Mouse (Mus musculus): ENCODE measurements around the gene Camk2b.
"Not testable (repeated sequence)": the region's sequence is repeated elsewhere in the genome, so short reads cannot be mapped to it uniquely, and the experiment has no call there.

Camk2b gene

DNA sequence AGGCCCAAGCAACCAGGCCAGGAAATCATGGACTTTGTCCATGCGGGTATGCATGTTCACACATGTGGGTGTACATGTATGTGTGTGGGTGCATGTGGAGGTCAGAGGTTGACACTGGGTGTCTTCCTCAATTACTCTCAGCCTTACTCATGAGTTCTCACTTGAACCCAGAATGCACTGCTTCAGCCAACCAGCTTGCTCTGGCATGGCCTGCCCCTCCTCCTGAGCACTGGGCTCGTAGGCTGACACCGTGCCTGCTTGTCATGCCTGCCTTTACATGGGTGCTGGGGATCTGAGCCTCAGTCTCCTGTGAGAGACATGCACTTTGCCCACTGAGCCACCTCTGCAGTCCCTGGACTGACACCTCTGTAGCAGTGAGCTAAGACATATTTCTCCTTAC lies 54.3 kb downstream of the Camk2b start:
- DNase-seq, result no peak

DNA sequence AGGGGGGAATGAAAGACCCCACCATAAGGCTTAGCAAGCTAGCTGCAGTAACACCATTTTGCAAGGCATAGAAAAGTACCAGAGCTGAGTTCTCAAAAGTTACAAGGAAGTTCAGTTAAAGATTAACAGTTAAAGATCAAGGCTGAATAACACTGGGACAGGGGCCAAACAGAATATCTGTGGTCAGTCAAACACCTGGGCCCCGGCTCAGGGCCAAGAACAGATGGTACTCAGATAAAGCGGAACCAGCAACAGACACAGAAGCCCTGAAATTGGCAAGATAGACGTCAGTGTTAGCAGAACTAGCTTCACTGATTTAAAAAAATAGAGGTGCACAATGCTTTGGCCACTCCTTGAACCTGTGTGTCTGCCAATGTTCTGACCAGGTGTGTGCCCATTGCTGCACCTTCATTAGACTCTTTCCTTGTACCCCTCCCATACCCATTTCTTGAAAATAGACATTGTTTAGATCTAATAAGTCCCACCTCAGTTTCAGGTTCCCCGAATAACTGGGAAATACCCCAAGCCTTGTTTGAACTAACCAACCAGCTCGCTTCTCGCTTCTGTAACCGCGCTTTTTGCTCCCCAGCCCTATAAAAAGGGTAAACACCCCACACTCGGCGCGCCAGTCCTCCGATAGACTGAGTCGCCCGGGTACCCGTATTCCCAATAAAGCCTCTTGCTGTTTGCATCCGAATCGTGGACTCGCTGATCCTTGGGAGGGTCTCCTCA lies 55.2 kb downstream of the Camk2b start:
- not testable (repeated sequence) for DNase-seq

DNA sequence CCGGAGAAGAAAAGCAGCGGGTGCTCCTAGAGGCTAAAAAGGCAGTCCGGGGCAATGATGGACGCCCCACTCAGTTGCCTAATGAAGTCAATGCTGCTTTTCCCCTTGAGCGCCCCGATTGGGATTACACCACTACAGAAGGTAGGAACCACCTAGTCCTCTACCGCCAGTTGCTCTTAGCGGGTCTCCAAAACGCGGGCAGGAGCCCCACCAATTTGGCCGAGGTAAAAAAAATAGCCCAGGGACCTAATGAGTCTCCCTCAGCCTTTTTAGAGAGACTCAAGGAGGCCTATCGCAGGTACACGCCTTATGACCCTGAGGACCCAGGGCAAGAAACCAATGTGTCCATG lies 58.4 kb downstream of the Camk2b start:
- not testable (repeated sequence) for DNase-seq

DNA sequence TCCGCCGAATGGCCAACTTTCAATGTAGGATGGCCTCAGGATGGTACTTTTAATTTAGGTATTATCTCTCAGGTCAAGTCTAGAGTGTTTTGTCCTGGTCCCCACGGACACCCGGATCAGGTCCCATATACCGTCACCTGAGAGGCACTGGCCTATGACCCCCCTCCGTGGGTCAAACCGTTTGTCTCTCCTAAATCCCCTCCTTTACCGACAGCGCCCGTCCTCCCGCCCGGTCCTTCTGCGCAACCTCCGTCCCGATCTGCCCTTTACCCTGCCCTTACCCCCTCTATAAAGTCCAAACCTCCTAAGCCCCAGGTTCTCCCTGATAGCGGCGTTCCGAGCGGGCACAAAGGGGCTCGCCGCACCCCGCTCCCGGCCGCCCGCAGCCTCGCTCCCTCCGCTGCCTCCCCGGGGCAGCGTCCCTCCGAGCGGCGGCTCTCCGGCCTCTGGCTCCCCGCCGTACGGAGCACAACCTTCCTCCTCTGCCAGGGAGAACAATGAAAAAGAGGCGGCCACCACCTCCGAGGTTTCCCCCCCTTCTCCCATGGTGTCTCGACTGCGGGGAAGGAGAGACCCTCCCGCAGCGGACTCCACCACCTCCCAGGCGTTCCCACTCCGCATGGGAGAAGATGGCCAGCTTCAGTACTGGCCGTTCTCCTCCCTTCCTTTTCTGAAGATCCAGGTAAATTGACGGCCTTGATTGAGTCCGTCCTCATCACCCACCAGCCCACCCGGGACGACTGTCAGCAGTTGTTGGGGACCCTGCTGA lies 59.0 kb downstream of the Camk2b start:
- DNase-seq, result not testable (repeated sequence)

DNA sequence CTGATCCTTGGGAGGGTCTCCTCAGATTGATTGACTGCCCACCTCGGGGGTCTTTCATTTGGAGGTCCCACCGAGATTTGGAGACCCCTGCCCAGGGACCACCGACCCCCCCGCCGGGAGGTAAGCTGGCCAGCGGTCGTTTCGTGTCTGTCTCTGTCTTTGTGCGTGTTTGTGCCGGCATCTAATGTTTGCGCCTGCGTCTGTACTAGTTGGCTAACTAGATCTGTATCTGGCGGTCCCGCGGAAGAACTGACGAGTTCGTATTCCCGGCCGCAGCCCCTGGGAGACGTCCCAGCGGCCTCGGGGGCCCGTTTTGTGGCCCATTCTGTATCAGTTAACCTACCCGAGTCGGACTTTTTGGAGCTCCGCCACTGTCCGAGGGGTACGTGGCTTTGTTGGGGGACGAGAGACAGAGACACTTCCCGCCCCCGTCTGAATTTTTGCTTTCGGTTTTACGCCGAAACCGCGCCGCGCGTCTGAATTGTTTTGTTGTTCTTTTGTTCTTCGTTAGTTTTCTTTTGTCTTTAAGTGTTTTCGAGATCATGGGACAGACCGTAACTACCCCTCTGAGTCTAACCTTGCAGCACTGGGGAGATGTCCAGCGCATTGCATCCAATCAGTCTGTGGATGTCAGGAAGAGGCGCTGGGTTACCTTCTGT lies 59.7 kb downstream of the Camk2b start:
- peak; percentile 13 for DNase-seq

DNA sequence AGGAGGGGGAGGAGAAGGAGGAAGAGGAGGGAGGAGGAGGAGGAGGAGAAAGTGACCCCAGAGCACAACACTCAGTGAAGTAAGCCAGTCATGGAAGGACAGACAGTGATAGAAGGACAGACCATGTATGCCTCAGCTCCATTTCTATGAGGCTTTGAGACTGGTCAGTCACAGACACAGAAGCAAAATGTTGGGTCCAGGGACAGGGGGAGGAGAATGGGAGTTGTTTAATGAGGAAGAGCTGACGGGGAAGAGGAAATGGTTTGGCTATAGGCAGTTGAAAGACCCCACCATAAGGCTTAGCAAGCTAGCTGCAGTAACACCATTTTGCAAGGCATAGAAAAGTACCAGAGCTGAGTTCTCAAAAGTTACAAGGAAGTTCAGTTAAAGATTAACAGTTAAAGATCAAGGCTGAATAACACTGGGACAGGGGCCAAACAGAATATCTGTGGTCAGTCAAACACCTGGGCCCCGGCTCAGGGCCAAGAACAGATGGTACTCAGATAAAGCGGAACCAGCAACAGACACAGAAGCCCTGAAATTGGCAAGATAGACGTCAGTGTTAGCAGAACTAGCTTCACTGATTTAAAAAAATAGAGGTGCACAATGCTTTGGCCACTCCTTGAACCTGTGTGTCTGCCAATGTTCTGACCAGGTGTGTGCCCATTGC lies 60.7 kb downstream of the Camk2b start:
- not testable (repeated sequence) for DNase-seq

DNA sequence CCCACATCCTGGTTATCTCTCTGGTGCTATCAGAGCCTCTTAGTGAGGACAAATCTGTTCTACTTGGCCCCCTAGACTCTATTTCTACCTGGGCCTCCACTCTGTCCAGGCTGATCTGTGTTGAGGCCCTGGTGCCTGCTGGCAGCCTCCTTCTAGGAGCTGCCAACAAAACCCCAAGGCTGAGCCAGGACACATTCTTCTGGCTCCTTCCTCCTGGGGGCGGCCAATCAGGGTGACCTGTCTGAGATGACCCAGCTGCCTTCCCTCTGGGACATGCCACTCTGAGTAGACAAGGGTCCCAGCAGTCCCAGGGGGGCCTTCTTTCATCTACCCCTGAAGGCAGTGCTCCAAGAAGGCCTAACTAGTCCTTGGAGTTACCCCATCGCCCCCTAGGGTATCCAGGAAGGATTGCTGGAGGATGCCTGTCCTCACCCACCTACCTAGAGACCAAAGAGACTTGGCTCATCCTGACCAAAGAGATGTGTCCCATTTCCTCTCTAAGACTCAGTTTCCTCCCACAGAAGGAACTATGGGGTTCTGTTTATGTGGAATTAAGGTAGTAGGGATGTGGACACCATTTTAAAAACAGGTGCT lies 63.0 kb downstream of the Camk2b start:
- DNase-seq, result peak; percentile 43

DNA sequence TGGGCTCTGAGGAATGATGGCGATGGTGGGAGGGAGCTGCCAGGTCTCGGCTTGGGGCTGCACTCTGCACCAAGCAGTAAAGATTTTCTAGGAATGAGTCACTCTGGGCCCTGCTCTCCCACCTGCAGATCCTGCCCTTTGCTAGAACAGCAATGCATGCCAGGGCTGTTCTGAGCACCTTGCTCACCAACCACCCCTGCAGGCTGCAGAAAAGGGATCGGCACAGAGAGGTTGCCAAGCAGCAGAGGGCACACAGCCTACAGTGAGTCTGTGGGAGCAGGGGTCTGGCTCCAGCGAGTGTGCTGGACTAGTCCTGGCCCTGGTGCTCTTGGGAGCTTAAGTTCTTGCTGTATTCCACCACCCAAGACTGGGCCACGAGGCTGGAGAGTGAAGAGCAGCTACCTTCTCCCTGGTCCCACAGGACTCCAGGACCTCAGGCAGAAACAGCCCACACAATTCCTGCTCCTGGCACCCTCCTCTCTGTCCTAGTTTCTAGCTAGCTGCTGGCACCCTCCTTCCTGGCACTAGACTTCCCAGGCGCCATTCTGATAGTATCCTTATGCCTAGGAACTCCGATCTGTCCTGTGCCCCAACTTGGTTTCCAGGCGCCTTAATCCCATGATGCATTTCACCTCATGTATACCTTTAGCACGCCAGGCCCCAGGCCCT lies 64.0 kb downstream of the Camk2b start:
- no peak for DNase-seq

DNA sequence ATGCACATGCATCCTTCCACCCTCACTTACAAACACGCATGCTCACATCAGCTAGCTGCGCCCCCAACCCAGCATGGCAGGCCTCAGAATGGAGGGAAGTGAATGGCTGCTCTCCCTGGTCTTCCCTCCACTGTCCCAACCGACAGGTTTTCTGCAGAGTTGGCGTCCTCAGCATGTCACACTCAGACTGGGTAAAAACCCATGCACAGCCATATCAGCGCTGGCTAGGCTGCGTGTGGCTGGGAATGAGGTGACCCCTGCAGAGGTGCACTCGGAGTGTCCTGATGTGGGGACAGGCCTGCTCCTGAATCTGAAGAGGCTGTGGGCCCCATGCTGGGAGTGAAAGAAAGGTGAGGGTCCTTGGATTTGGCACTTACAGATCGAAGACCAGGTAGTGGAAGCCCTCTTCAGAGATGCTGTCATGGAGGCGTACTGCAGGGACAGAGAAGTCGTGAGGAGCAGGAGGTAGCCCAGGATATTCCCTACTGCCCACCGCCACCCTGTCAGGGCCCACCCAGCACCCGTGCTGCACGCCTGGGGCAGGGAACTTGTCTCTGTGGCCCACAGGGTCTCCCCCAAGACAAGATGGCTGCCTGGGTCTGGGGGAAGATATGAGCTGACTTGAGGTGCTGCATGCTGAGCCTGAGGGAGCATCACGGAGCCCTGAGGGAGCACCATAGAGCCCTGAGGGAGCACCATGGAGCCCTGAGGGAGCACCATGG lies 65.0 kb downstream of the Camk2b start:
- no peak for DNase-seq

DNA sequence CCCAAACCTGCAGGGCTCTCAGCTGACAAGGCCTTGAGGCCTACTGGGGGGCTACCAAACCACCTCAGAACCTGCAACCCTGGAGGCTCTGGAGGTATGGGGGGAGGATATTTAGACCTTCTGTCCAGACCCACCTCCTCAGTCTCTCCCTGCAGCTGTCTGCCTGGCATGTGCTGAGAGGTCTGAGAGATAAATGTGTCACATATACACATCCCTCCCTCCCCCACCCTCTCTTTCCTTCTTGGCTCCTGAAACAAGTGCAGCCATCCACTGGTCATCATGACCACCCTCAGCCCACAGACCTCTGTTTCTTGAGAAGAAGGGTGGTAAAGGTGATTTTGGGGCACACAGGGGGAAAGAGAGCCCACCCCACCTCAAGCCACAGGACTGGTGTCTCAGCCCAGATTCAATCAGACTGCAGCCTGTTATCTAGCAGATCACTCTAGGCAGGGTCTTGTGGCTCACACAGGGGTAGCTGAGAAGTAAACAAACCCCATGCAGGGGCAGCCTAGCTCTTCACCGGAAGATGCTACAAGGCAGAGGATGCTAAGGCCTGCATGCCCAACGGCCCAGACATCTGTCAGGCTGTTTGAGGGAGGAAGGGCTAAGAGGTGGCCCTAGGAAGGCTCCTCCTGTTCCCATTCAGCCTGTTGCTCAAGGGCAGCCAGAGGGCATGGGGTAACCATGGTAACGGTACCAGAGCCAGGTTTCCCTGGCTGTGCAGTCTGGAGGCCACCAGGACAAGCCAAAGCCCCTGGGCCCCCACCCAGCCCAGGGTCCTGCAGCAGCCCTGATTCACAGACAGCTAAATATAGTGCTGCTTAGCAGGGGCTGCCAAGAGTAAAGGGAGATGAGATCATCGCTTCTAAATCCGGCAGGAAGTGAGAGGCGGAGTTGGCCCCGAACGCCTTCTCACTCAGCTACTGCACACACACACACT lies 66.1 kb downstream of the Camk2b start:
- peak; percentile 89 for DNase-seq

DNA sequence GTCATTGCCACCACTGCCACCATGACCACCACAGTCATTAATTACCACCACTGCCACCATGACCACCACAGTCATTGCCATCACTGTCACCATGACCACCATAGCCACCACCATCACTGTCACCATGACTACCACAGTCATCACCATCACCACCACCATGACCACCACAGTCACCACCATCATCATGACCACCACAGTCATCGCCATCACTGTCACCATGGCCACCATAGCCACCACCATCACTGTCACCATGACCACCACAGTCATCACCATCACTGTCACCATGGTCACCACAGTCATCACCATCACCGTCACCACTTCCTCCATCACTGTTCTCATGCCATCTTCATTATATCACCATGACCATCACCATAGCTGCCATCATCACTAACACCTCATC lies 67.7 kb downstream of the Camk2b start:
- no peak for DNase-seq

DNA sequence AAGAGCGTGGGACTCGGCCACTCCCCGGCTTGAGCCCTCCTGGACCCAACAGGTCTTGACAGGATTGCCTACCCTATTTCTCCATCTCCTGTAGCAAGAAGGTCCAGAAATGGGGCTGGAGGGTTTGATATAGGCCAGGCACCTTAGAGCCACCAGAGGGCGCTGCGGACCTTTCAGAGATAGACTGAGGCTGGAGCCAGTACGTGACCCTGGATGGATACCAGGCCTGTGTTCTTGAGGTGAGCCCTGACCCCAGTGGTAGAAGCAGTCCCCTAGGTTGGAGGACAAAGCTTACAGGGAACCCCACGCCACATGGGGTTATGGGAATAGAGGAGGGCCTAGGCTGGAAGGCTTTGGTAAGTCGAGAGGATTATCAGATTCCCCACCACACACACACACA lies 70.2 kb downstream of the Camk2b start:
- DNase-seq, result peak; percentile 94

DNA sequence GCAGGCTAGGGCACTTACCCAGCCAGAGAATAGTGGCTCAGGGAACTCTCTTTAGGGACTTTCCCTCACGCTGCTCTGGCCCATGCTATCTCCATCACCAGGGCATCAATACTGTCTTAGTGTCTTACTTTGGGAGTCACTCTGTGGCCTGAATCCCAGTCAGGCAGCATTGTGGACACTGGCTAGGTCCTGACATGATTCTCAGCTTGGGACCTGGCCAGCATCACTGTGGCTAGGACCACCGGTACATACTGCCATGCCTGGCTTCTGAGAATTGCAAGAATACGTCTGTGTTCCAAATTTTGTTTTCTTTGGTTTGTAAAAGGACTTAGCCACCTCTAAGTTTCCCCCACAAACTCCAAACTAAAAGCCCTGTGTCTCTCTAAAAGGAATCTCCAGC lies 71.3 kb downstream of the Camk2b start:
- no peak for DNase-seq

DNA sequence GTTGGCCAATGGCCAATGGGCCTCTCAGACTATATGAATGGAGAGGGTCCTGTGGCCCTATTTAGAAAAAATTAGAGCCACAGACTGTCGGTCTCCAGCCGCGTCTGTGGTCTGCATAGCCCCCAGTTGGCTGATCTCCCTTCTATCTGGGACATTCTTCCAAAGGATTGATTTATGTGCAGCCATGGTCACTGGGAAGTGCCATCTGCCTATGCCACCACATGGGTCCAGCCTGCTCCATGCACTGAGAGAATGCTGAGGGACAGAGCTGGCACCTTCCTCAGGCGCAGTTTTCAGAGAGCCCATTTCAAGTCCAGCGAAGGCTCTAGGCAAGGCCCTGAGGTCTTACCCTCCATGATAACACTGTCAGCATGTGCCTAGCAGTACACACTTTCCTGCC lies 72.0 kb downstream of the Camk2b start:
- no peak for DNase-seq

DNA sequence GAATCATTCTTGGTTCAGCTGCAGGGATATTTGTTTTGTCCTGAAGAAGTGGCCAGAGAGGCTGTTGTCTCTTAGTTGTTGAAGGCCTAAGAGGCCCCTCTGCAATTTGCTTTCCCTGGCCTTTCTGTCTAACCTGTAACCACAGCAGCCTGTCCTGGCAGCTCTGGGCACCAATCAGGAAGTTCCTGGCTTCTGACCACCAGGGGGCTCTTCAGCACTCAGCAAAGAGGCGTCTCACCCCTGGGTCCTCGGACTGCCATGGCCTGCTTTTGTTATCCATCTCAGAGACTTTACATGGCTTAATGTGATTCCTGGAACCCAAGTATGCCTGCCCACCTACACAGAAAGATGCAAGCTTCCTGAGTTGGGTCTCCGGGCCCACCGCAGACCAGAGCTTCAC lies 75.3 kb downstream of the Camk2b start:
- DNase-seq, result peak; percentile 68

DNA sequence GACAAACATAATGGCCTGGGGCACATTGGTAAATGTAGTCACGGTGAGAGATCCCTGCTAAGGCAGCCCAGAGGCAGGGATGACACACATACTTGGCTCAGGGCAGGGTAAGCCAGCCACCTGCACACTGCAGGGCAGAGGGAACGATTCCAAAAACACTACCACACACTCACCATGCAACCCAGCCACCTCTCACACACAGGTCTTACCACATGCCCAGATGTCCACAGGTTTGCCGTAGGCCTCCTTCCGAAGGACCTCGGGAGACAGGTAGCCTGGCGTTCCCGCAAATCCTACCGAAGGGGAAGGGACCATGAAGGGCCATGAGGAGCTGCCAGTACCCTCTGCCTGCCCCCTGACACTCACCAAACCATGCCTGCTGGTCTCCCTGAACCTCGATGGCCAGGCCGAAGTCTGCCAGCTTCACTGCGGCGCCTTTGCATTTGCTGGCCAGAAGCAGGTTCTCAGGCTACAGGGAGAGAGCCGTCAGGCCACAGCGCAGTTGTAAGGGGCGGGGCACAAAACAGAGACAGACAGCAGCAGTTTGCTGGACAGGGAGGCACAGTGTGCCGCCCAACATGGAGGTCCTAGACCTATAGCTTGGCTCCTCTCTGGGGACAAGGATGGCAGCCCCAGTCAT lies 76.1 kb downstream of the Camk2b start:
- DNase-seq, result no peak

DNA sequence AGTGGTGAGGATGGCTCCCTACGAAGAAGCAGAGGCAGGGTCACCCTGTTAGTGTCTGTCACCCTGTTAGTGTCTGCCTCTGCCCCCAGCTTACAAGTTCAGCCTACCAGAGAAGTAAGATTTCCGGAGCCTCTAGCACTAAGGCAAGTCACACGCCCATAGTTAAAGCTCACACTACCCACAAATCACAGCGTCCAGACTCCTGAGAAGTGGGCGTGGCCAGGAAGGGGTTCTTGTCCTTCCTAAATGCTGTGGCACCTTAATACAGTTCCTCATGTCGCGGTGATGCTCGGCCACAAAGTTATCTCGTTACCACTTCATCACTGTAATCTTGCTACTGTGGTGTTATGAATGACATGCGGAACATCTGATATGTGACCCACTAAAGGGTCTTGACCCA lies 78.0 kb downstream of the Camk2b start:
- no peak for DNase-seq

DNA sequence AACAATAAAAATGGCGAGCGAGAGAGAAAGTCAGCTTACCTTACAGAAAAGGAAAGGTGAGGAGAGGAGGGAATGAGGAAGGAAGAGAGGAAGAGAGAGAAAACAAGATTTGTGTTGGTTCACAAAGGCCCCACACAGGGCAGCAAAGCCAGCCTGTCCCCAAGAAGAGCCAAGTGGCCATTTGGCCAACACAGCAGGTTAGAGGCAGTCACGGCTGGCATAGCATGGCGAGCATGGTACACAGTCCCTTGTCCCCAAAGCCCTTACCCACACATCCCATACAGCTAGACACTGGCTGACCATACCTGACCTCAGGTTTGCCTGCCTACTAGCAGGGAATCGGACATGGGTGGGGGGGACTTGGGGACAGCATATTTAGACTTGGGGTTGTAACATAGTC lies 82.5 kb downstream of the Camk2b start:
- DNase-seq, result no peak

DNA sequence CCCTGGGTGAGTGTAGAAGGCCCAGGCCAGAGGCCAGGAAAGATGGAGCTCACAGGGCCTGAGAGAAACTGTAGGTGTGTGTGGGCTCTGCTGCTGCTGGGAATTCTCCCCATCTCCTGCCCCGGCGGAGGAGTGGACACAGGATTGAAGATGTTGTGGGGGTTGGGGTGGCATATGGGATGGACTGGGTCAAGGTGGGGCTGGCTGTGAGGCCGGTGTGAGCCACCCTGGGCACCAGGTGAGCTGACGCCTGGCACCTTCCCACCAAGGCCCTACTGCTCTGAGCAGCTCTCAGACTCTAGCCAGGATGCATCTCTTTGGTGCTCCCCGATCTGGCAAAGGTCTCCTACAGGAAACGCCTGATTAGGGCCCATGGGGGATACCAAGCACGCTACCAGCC lies 84.8 kb downstream of the Camk2b start:
- DNase-seq, result no peak

DNA sequence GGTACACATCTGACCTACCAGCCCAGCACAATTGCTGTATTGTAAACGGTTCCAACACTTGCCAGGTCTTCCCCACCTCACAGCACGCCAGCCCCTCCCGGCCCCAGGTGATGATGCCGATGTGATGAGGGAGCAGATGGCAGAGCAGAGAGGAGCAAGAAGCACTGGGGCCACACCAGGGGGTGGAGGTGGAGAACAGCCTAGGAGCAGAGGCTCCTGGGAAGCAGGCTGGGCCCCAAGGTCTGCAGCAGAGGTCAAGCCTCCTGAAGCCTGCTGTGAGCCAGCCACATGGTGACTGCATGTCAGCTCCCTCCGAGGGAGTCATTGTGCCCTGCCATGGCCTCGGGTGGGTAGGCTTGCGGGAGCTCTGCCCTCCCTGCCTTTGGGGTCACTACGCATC lies 85.6 kb downstream of the Camk2b start:
- no peak for DNase-seq

Data from lung, postnatal 36 days (tissue).